Mouse (Mus musculus) C2C12 (cell line): ENCODE measurements around the gene Spem2. TPM values are rescaled to one million over a fixed set of nuclear protein-coding genes. Genes with fewer than 3 reads are reported as not detected.

ENCODE experiments used
- H3K27me3 ChIP-seq: one replicate; pipeline ENCODE4 v1.6.1; 2011; ENCODE audit not compliant: control insufficient read depth, insufficient read depth, insufficient read length
- H3K36me3 ChIP-seq: one replicate; pipeline ENCODE4 v1.6.1; 2011; ENCODE audit not compliant: control insufficient read depth, insufficient read depth
- H3K4me3 ChIP-seq: one replicate; pipeline ENCODE4 v1.5.1; 2011; ENCODE audit warnings: mild to moderate bottlenecking, control low read depth; ENCODE audit not compliant: poor library complexity, insufficient read depth, severe bottlenecking
- H3K79me2 ChIP-seq: one replicate; pipeline ENCODE4 v1.6.1; 2011; ENCODE audit not compliant: control insufficient read depth, insufficient read depth
- H3K79me3 ChIP-seq: one replicate; pipeline ENCODE4 v1.6.1; 2011; ENCODE audit warnings: low read depth, control low read depth
- H3ac ChIP-seq: one replicate; pipeline ENCODE3; 2011; ENCODE audit warnings: low read depth; ENCODE audit not compliant: control insufficient read depth, insufficient read length
- CEBPB ChIP-seq: IDR thresholded peaks from one replicate; pipeline ENCODE4 v1.6.1; 2011; ENCODE audit warnings: low read depth, mild to moderate bottlenecking, control low read depth, moderate library complexity
- CTCF ChIP-seq: IDR thresholded peaks from one replicate; pipeline ENCODE4 v1.5.1; 2011; ENCODE audit not compliant: control insufficient read depth, insufficient read depth, insufficient read length
- FOSL1 ChIP-seq: IDR thresholded peaks from one replicate; pipeline ENCODE4 v1.8.0; 2011; ENCODE audit warnings: mild to moderate bottlenecking, low read length; ENCODE audit not compliant: poor library complexity, insufficient read depth, severe bottlenecking
- MAX ChIP-seq: IDR thresholded peaks from one replicate; pipeline ENCODE4 v1.6.1; 2011; ENCODE audit warnings: mild to moderate bottlenecking, control low read depth
- MYOD1 ChIP-seq: IDR thresholded peaks from one replicate; pipeline ENCODE4 v1.6.1; 2011; ENCODE audit warnings: low read depth; ENCODE audit not compliant: control insufficient read depth, insufficient read length
- MYOG ChIP-seq: IDR thresholded peaks from one replicate; pipeline ENCODE4 v1.6.1; 2011; ENCODE audit not compliant: control insufficient read depth, insufficient read length; ENCODE audit errors: extremely low read depth
- USF1 ChIP-seq: IDR thresholded peaks from one replicate; pipeline ENCODE4 v1.6.1; 2011; ENCODE audit warnings: low read depth, mild to moderate bottlenecking, control low read depth, moderate library complexity
- polyA plus RNA-seq: library from polyadenylated mRNA; unstranded; fragments of >200 nt; fragmentation: generic; extraction: Trizol; gene quantifications from one replicate; pipeline ENCODE4 v1.2.1, GENCODE M21; 2012; ENCODE audit warnings: missing spikeins

Spem2 gene
- polyA plus RNA-seq, 1 experiment = not detected

DNA sequence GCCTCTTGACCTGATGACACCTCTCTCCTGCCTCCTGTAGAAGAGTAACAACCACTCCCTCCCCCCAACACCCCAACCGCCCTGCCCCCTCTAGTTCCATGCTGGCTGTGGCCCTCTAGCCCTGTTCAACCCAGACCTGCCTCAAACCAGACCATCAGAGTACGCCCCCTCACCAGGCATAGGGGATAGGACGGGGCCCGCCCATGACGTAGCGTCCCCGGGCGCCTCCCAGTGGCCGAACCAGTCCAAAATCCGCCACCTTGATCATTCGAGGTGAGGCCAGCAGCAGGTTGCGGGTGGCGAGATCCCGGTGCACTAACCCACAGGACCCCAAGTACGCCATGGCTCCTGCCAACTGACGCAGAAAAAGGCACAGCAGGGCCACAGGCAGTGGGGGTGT, 37.1 kb upstream of the Spem2 start:
- Histone ChIP-seq H3K79me3 (no peaks in the 10 kb centered on the region), H3K79me2 (no peaks in the 10 kb centered on the region), H3ac (no peak overlapping the region), H3K36me3 (peaks cover 15% of the 10 kb centered on the region), H3K4me3 (no peak overlapping the region), H3K27me3 (peaks cover 8% of the 10 kb centered on the region)
- peak; percentile 53 for TF ChIP-seq CTCF
- no peak for TF ChIP-seq FOSL1

DNA sequence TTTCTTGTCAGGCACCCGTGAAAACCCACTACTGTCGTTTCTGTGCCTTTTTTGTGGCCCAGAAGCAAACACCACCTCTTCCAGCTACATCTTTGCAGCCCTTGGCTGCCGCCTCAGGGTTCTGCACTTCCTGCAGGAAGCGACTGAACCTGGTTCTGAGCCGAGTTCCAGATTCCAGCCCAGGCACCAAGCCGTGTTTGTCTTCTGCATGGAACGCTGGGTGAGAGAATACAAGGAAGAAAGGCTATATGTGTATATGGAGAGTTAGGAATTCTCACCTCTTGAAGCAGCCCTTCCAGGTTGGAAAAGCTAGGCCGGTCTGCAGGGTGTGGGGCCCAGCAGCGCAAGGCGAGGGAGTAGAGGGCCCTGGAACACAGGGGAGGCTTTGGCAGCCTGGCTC, 36.4 kb upstream of the Spem2 start:
- TF ChIP-seq CTCF = no peak
- H3K36me3 ChIP-seq = peaks cover 22% of the 10 kb centered on the region
- peaks cover 8% of the 10 kb centered on the region for H3K27me3 ChIP-seq
- H3K79me3 ChIP-seq = no peaks in the 10 kb centered on the region
- no peak overlapping the region for H3K4me3 ChIP-seq
- H3ac ChIP-seq = no peak overlapping the region
- no peaks in the 10 kb centered on the region for H3K79me2 ChIP-seq

DNA sequence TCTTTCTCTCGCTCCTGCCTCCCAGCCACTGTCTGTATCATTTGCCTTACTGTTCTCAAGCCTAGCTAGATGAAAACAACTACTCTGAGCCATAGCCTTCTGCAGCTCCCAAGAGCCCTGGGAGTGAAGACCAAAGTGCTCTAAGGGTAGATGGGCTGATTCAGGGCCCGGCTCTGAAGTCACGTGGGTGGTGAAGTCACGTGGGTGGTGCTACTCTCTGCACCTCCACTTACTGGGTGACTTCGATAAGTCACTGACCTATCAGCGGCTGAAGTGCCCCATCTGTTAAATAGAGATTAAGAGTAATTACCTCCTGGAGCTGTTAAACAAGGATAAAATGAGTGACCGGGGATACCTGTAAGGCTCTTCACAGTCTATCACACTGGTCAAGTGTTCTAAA, 35.7 kb upstream of the Spem2 start:
- Histone ChIP-seq H3K79me2 (no peaks in the 10 kb centered on the region), H3K4me3 (no peak overlapping the region), H3K27me3 (peaks cover 8% of the 10 kb centered on the region), H3K79me3 (no peaks in the 10 kb centered on the region), H3K36me3 (peaks cover 28% of the 10 kb centered on the region), H3ac (no peak overlapping the region)
- TF ChIP-seq USF1 (peak; percentile 87), FOSL1 (no peak)

DNA sequence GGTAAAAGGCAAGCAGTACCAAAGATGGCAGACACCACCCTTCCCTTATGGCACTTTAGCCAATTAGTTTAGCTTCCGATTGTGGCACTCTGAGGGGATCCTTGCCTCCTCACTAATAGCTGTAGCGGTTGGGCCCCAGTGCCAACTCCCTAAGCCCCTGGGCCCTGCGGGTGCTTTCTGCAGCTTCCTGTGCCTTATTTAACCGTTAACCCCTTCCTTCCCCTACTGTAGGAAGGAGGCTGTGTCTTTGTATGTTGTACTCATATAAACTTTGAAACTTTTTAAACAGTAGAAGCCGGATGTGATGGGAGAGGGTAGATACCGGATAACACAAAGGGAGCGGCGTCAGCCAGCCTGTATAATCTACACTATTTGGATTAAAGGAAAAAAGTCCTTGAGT, 32.5 kb upstream of the Spem2 start:
- Histone ChIP-seq H3K36me3 (peaks cover 45% of the 10 kb centered on the region), H3K4me3 (no peak overlapping the region)
- no peak for TF ChIP-seq MYOG
- no peak for TF ChIP-seq CEBPB
- TF ChIP-seq MYOD1 = no peak
- TF ChIP-seq FOSL1 = no peak
- TF ChIP-seq CTCF = no peak
- no peak for TF ChIP-seq MAX
- no peak for TF ChIP-seq USF1

DNA sequence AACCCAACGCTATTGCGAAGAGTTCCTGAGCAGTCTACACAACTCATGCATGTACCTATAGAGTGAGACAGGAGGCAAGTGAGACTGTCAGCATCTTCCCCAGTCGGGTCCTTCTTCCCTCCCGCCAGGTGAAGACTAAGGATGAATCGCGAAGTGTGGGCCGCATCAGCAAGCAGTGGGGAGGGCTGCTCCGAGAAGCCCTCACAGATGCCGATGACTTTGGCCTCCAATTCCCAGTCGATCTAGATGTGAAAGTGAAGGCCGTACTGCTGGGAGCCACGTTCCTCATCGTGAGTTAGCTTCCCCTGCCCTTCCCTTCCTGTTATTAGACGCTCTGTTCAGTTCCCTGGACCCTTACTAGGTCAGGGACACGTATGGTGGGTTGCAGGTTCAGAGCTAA, 31.6 kb upstream of the Spem2 start:
- H3ac ChIP-seq = no peak overlapping the region
- H3K36me3 ChIP-seq = peaks cover 45% of the 10 kb centered on the region
- H3K27me3 ChIP-seq = no peaks in the 10 kb centered on the region
- peaks cover 2% of the 10 kb centered on the region for H3K79me3 ChIP-seq
- H3K79me2 ChIP-seq = peaks cover 22% of the 10 kb centered on the region
- no peak overlapping the region for H3K4me3 ChIP-seq
- TF ChIP-seq MYOG (no peak), CTCF (no peak), MAX (no peak), FOSL1 (no peak), CEBPB (no peak), USF1 (no peak), MYOD1 (no peak)

More for the DNA sequence above, 32.5 kb upstream of the Spem2 start:
- Histone ChIP-seq H3K79me3 (peaks cover 2% of the 10 kb centered on the region), H3K27me3 (no peaks in the 10 kb centered on the region), H3ac (no peak overlapping the region), H3K79me2 (peaks cover 22% of the 10 kb centered on the region)

DNA sequence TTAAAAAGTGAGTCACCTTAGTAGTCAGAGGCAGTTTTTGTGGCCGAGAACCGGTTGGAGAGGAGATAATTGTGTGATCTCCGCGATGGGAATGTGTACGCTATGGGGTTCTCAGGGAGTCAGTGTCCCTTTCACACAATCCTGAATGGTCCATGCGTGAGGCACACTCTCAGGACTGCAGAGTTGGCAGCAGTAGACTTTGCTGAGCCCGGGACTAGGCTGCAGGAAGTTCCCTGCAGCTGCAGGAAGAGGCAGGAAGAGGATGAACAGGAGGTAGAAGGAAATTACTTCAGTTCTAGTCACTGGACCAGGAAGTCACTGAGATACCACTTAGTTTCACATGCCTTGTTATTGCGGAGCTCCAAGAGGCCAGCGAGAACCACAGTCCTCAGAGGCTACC, 30.9 kb upstream of the Spem2 start:
- Histone ChIP-seq H3K79me2 (peaks cover 22% of the 10 kb centered on the region), H3K4me3 (no peak overlapping the region), H3ac (no peak overlapping the region), H3K79me3 (peaks cover 2% of the 10 kb centered on the region), H3K36me3 (peaks cover 45% of the 10 kb centered on the region), H3K27me3 (no peaks in the 10 kb centered on the region)
- TF ChIP-seq CTCF (no peak), CEBPB (no peak), FOSL1 (no peak), MAX (no peak), MYOD1 (no peak), USF1 (no peak), MYOG (no peak)
